Mouse (Mus musculus): Measurements from ENCODE around the gene Cd86.

Cd86 gene

DNA sequence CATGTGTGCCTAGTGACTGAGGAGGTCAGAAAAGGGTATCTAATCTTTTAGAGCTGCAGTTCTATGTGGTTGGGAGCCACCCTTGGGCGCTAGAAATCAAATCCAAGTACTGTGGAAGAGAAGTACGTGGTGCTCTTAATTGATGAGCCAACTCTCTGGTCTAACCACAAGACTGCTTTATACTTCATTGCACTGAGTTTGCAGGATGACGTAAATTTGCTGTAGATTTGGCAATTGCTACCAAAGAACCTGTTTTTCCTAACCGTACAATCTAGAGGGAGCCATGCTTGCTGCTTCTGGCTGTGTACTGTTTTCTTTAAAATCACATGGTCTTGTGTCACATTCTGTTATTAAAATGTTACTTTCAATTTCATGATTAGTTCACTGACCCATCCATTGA lies 10.0 kb downstream of the Cd86 start:
- in situ Hi-C loops (cut with MboI, MseI) = no loop called here

DNA sequence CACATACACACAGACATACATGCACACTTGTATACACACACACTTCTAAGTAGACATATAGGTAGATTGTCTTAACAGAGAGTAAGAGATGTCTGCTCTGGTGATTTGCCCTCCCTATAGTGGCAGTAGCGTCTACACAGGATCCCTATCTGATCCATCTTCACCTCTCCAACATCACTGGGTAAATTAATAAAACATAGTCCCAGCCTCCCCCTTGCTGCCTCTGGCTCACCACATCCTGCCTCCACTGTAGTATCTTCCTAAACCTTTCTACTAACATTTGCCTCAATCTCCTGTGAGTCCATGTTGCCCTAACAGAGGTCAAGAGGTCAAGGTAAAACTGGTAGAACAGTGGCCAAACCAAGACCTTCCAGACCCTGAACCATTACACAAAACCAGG lies 10.7 kb downstream of the Cd86 start:
- in situ Hi-C loops (cut with MboI, MseI) = no loop called here

- in situ Hi-C loops (cut with MboI, MseI) = no loop called here
Observed at GRCm38 (mm10) chr16:36651174-36651766, 14.6 kb downstream of the Cd86 start.

GRCm38 (mm10) chr16:36650511-36650910 lies 15.4 kb downstream of the Cd86 start:
- in situ Hi-C loops (cut with MboI, MseI) = no loop called here

DNA sequence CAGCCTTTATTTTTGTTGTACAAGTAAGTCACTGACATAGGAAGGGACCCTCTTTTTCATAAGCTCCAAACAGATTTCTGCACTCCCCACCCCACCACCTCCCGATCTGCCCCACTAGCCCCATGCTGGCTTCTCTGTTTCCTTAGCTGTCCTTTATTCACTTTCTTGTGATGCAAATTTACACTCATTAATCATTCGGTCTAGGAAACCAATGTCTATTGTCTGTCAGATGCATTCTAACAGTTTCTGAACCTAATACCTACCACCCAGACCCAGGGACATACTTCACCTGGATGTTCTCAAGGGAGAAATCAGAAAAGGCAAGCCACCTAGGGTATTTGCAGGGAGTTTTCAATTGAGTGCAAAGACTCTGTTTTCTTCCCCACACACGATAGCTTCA lies 16.6 kb downstream of the Cd86 start:
- in situ Hi-C loops (cut with MboI, MseI) = loop anchor here in 1 of 2 experiments (10.0 kb wide), 1 partner anchor 1325 kb away; no protein-coding TSS in a partner anchor

DNA sequence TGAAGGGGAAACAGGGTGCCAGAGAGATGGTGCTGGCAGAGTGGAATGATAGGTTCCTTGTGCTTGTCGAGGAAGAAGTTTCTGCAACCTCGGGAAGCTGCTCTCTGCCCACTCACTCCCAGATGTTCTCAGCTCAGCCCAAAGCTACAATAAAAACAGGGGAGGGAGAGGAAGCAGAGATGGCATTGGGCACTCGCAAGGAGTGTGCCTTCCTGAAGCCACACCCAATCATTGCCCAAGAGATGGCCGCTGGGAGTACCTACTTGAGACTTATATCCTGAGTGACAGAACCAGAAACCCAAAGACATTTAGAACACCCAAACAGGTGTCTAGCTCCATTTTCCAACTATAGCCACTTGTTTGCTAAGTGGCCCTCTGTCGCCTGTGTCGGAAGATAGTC lies 20.8 kb downstream of the Cd86 start:
- in situ Hi-C loops (cut with MboI, MseI) = loop anchor here in 1 of 2 experiments (10.0 kb wide), 1 partner anchor 1320 kb away; no protein-coding TSS in a partner anchor

GRCm38 (mm10) chr16:36642696-36643046 lies 23.2 kb downstream of the Cd86 start:
- in situ Hi-C loops (cut with MboI, MseI) = loop anchor here in 1 of 2 experiments (10.0 kb wide), 1 partner anchor 1318 kb away; no protein-coding TSS in a partner anchor

GRCm38 (mm10) chr16:36641830-36642695 lies 23.8 kb downstream of the Cd86 start:
- in situ Hi-C loops (cut with MboI, MseI) = loop anchor here in 1 of 2 experiments (10.0 kb wide), 1 partner anchor 1317 kb away; no protein-coding TSS in a partner anchor

GRCm38 (mm10) chr16:36640993-36641392 lies 24.9 kb downstream of the Cd86 start:
- in situ Hi-C loops (cut with MboI, MseI) = loop anchor here in 1 of 2 experiments (10.0 kb wide), 1 partner anchor 1316 kb away; no protein-coding TSS in a partner anchor

- in situ Hi-C loops (cut with MboI, MseI) = loop anchor here in 1 of 2 experiments (10.0 kb wide), 1 partner anchor 1315 kb away; no protein-coding TSS in a partner anchor
Observed at GRCm38 (mm10) chr16:36639812-36640504, 25.9 kb downstream of the Cd86 start.

GRCm38 (mm10) chr16:36636800-36637199 lies 29.1 kb downstream of the Cd86 start:
- in situ Hi-C loops (cut with MboI, MseI) = no loop called here

DNA sequence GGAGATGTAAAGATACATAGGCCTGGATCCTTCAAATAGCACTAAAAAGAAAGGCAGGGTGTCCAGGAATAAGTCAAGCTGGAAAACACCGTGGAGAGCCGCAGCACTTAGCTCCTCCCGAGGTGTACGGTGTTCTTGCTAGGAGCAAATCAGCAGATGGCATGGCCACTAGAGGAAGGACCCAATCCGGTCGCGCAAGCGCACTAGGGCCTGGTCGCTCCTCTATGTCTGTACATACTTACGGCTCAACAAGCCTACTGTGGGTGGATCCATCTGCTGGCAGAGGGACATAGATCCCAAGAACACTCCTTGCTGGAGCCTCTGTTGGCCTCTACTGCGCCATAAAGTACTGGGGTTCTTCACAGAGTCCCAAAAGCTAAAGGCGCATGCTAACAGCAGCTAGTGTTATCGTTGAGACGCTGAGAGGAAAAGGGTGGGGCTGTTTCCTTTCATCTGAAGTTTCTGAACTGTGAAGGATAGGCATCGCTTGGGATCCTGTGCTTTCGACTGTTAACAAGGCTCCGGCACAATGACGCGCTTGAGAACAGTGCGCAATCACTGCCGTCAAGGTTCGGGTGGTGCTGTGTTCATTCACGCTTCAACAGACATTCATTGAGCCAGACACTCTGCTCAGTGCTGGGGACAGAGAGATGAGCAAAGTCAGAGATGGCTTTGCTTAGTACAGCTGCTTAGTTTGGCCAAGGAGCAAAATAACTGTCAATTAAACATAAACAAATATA lies 30.7 kb downstream of the Cd86 start:
- in situ Hi-C loops (cut with MboI, MseI) = no loop called here

DNA sequence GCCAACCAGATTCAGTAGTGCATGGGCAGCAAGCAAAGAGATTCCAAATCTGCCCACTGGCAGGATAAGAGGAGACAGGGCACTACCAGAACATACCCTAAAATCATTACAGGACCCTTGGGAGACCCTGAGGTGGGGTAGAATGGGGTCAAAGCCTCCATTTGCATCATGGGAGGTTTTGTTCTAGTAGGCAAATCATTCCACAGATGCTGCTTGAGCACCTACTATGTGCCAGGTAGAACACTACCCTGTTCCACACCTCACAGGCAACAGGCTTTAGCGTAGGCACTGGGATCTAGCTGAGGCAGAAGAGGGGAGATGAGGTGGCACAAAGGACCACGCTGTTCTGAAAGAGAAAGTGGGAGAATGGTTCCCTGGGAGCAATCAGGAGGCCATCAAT lies 31.5 kb downstream of the Cd86 start:
- in situ Hi-C loops (cut with MboI, MseI) = no loop called here

DNA sequence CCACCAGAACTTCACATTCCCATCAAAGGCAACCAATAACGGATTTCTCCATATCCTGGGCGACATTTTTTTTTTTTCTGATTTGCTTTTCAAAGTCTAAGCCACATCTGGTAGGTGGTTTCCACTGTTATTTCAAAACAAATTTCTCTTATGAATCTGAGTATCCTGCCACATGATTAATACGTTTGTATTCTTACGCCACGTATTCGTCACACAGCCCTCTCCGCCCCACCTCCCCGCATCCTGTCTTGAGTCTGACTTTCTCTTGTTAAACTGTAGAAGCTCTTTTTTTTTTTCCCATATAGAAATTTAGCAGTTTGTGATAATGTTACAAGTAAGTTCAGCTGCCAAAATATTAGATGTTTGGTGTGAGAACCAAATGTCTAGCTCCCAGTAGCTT lies 33.7 kb downstream of the Cd86 start:
- in situ Hi-C loops (cut with MboI, MseI) = no loop called here

DNA sequence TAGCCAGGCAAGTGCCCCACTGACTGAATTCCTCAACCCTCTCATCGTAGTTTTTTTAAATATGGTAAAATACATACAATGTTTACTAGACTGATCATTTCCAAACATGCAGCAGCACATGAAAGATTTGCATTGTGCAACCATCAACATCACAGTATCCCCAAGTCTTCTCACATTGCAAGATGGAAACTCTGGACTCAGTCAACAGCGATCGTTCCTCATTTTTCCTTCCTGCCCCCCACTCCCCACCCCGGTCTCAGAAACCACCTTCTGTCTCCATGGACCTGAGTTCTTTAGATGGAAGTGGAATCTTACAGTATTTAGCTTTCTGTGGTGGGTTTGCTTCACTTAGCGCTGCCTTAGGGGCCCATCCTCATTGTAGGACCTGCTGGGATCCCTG lies 34.3 kb downstream of the Cd86 start:
- in situ Hi-C loops (cut with MboI, MseI) = no loop called here

DNA sequence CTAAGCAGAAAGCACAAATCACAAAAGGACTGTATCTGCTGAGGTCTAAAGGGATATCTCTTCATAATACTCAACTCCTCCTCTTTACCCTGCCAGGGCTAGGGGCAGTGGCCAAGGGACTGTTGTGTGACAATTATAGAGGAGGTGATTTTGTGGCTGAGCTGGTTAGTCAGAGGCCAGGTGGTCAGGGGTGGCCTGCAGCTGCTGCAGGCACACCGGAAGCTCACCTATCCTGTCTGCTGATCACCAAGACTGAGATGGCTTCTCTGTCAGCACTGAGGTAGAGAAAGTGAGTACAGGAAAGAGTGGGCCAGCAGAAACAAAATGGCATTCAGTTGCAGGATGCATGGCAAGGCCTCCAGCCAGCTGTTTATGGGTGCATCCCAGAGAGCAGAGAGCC lies 38.1 kb downstream of the Cd86 start:
- in situ Hi-C loops (cut with MboI, MseI) = loop anchor here in 1 of 2 experiments (5.0 to 10.0 kb wide), 3 partner anchors 85 to 553 kb away; partner anchors contain the start of genes Ccdc58 and Fam162a

DNA sequence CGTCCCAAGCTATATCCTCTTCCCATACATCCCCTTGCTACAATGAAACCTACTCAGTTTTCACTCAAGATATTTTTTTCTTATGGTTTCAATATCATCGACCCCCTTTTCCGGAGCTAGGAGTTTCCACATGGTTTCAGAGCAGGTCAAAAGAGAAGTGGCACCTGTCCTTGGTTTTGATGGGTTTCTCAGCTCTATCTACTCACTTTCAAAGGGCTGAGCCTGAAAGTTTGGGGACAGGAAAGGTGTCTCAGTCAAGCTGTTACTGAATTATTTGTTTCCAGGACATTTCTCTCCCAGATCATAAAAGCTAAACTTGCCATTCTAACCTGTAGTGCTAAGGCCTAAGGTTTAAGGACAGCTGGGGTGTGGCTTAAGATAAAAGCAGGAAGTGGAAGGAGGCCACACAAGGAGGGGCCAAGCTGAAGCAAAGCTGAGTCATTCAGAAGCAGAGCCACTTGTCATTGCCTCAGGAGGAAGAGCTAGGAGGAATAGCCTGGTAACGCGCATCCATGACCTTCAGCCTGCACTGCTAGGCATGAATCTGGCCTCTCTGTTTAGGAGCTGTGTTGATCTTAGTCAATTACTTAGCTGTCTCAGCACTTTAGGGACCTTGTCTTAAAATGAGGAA lies 39.2 kb downstream of the Cd86 start:
- in situ Hi-C loops (cut with MboI, MseI) = loop anchor here in 1 of 2 experiments (5.0 to 10.0 kb wide), 3 partner anchors 86 to 552 kb away; partner anchors contain the start of genes Ccdc58 and Fam162a

DNA sequence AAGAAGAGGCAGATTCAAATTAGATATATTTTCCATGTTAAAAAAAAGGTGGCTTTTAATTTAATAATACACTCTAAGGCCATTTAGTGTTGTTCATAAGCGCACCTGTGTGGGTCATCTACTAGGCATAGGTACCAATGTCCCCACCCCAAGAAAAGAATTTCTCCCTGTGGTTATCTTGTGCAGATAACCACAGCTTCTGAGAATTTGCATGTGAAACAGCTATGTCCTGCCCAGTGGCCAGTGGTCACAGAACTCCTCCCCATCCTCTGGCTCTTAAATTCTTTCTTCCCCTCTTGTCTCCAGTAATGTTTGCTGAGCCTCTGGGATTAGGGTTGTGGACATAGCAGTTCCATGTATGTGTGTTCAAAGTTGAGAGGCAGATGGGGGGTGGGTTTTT lies 40.0 kb downstream of the Cd86 start:
- in situ Hi-C loops (cut with MboI, MseI) = loop anchor here in 1 of 2 experiments (5.0 to 10.0 kb wide), 3 partner anchors 86 to 551 kb away; partner anchors contain the start of genes Ccdc58 and Fam162a

- in situ Hi-C loops (cut with MboI, MseI) = loop anchor here in 1 of 2 experiments (10.0 kb wide), 1 partner anchor 548 kb away; the partner anchor contains the start of genes Ccdc58 and Fam162a
Observed at GRCm38 (mm10) chr16:36622320-36622719, 43.6 kb downstream of the Cd86 start.

- in situ Hi-C loops (cut with MboI, MseI) = loop anchor here in 1 of 2 experiments (10.0 kb wide), 1 partner anchor 546 kb away; the partner anchor contains the start of genes Ccdc58 and Fam162a
Observed at GRCm38 (mm10) chr16:36621108-36621507, 44.8 kb downstream of the Cd86 start.

Measured in T-helper 17 cell (primary cell).